Mouse (Mus musculus) embryonic facial prominence, embryonic 11.5 days (tissue): ENCODE results near the gene Inf2. TPM values are rescaled to one million over a fixed set of nuclear protein-coding genes. Genes with fewer than 3 reads are reported as not detected.

Source experiments
- ATAC-seq: fragments of 200-750 bp; cut with Nextera tagmentation; replicated peaks from 2 replicates; pipeline ENCODE4 v1.8.0; 2017; ENCODE audit warnings: low read depth; ENCODE audit not compliant: insufficient number of reproducible peaks, low FRiP score, low TSS enrichment
- DNase-seq: peaks from one replicate; pipeline ENCODE4 v3.0.0-alpha.2; 2015; ENCODE audit warnings: low spot score
- H3K27ac ChIP-seq: fragments of 300-500 bp; sonication (generic); replicated peaks from 2 replicates; pipeline ENCODE4 v1.5.1; 2014; ENCODE audit warnings: mild to moderate bottlenecking, low read depth, low read length, control low read depth
- H3K27me3 ChIP-seq: fragments of 300-500 bp; sonication (generic); 2 replicates; pipeline ENCODE4 v1.6.1; 2014; ENCODE audit warnings: mild to moderate bottlenecking, low read length, moderate library complexity, mixed read lengths; ENCODE audit not compliant: control insufficient read depth, insufficient read depth
- H3K36me3 ChIP-seq: fragments of 300-500 bp; sonication (generic); replicated peaks from 2 replicates; pipeline ENCODE4 v1.6.1; 2014; ENCODE audit warnings: low read depth, mild to moderate bottlenecking, low read length, moderate library complexity, mixed read lengths; ENCODE audit not compliant: control insufficient read depth, insufficient read depth
- H3K4me1 ChIP-seq: fragments of 300-500 bp; sonication (generic); 2 replicates; pipeline ENCODE4 v1.6.1; 2014; ENCODE audit warnings: low read length, mixed read lengths; ENCODE audit not compliant: control insufficient read depth, insufficient read depth
- H3K4me2 ChIP-seq: fragments of 300-500 bp; sonication (generic); 2 replicates; pipeline ENCODE4 v1.6.1; 2014; ENCODE audit warnings: low read depth, mild to moderate bottlenecking, control low read depth, low read length, moderate library complexity
- H3K4me3 ChIP-seq: fragments of 300-500 bp; sonication (generic); 2 replicates; pipeline ENCODE4 v1.5.1; 2014; ENCODE audit warnings: low read depth, low read length, control low read depth
- H3K9ac ChIP-seq: fragments of 300-500 bp; sonication (generic); replicated peaks from 2 replicates; pipeline ENCODE4 v1.6.1; 2014; ENCODE audit warnings: mild to moderate bottlenecking, control low read depth, low read length
- H3K9me3 ChIP-seq: fragments of 300-500 bp; sonication (generic); replicated peaks from 2 replicates; pipeline ENCODE4 v1.6.1; 2016; ENCODE audit warnings: mild to moderate bottlenecking, low read length, inconsistent platforms, mixed read lengths; ENCODE audit not compliant: control insufficient read depth
- WGBS: fragments of 180-500 bp; shearing (Covaris S2); extraction: QIAGEN DNeasy Blood & Tissue Kit; methylation state at CpG from one replicate; pipeline ENCODE4 v1.1.7; 2014; 5-methylcytosine and 5-hydroxymethylcytosine counted together
- polyA plus RNA-seq: library from polyadenylated mRNA; unstranded; fragments of >200 nt; fragmentation: Nextera tagmentation; extraction: Ambion mirVana; gene quantifications from 2 replicates; pipeline ENCODE4 v1.2.1, GENCODE M21; 2014

The Inf2 gene
- polyA plus RNA-seq, 1 experiment from 2014 or later: 1.6 TPM

GRCm38 (mm10) chr12:112599942-112600611 lies 11.5 kb downstream of the Inf2 start:
- Histone ChIP-seq H3K9ac (no peak overlapping the region), H3K27ac (no peak overlapping the region)
- 86% methylated on average over 30 of the region's 30 CpGs for WGBS

DNA sequence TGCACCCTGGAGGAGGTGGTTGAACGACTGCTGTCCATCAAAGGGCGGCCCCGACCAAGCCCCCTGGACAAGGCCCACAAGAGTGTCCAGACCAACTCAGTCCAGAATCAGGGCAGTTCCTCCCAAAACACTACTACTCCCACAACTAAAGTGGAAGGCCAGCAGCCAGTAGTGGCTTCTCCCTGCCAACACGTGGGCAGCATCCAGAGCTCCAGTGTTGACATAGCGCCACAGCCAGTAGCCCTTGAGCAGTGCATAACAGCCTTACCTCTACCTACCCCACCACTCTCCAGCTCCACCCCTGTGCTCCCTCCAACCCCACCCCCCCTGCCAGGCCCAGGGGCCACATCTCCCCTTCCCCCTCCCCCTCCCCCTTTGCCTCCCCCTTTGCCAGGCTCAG lies 15.4 kb downstream of the Inf2 start:
- DNase-seq (no peak), ATAC-seq (no peak)
- no peak overlapping the region for H3K9ac ChIP-seq
- no peaks in the 10 kb centered on the region for H3K36me3 ChIP-seq
- H3K27me3 ChIP-seq: no peaks in the 10 kb centered on the region
- H3K4me1 ChIP-seq: peaks cover 3% of the 10 kb centered on the region; the same call in 1 of the 2 replicates
- no peak overlapping the region for H3K27ac ChIP-seq
- H3K4me2 ChIP-seq: no peak overlapping the region
- no peak overlapping the region for H3K4me3 ChIP-seq
- WGBS: 81% methylated on average over 5 of the region's 5 CpGs
- H3K9me3 ChIP-seq: no peaks in the 10 kb centered on the region

More at GRCm38 (mm10) chr12:112599942-112600611, 11.5 kb downstream of the Inf2 start:
- Histone ChIP-seq H3K9me3 (no peaks in the 10 kb centered on the region), H3K4me3 (no peak overlapping the region), H3K36me3 (no peaks in the 10 kb centered on the region), H3K4me2 (no peak overlapping the region), H3K27me3 (no peaks in the 10 kb centered on the region), H3K4me1 (0 out of 2 replicates have a peak, but pooled peaks cover 2% of the 10 kb centered on the region)
- DNase-seq: no peak
- ATAC-seq: no peak

DNA sequence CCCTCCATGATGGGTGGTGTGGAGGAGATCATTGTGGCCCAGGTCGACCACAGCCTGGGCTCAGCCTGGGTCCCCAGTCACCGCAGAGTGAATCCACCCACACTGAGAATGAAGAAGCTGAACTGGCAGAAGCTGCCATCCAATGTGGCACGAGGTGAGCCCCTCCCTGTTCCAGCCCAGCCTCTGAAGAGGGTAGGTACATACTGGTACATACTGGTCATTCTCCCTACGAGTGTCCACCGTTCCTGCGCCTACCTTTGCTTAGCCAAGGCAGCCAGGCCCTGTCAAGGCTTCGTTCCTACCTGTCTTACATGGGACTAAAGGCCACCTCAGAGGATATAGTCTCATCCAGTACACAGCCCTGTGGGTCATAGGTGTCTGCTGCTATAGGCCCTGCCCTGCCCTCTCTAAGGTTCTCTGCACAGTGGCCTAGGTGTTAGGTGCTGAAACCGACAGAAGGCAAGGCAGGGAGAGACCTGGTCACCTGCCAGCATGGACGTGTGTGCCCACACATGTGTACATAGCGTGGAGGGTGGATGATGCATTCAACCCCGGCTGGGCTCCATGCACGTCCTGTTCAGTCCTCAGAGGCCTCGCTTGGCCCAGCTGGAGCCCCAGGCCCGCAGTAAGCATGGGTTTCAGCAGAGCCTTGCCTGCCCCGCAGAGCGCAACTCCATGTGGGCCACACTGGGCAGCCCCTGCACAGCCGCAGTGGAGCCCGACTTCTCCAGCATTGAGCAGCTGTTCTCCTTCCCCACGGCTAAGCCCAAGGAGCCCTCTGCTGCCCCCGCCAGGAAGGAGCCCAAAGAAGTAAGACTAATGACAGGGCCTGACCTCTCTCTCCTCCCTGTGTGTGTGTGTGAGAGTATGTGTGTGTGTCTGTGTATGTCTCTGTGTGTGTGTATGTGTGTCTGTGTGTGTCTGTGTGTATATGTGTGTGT lies 16.4 kb downstream of the Inf2 start:
- Histone ChIP-seq H3K4me1 (peaks cover 3% of the 10 kb centered on the region; the same call in 1 of the 2 replicates), H3K27me3 (no peaks in the 10 kb centered on the region), H3K4me2 (no peak overlapping the region), H3K4me3 (no peak overlapping the region), H3K36me3 (no peaks in the 10 kb centered on the region), H3K27ac (no peak overlapping the region), H3K9ac (no peak overlapping the region), H3K9me3 (no peaks in the 10 kb centered on the region)
- peak; percentile 54 for DNase-seq
- ATAC-seq: peak; percentile 57; the same call in 1 of the 2 replicates
- 61% methylated on average over 20 of the region's 20 CpGs for WGBS

DNA sequence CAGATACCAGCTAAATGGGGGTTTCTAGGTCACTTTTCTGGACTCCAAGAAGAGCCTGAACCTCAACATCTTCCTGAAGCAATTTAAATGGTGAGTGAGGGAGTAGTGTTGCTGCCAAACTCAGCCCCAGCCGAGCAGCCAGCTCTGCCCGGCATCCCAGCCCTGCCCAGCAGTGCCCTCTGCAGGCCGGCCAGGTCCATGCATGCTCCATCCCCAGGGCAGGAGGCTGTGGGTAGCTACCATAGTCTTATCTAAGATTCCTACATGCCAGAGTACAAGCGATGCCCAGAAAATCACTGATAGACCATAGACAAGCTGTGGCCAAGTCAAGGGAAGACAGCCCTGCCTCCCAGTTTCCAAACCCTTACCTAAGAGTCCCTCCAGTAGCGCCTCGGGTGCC lies 17.2 kb downstream of the Inf2 start:
- peaks cover 3% of the 10 kb centered on the region; the same call in 1 of the 2 replicates for H3K4me1 ChIP-seq
- no peaks in the 10 kb centered on the region for H3K9me3 ChIP-seq
- DNase-seq (peak; percentile 62), ATAC-seq (no peak)
- H3K4me3 ChIP-seq: no peak overlapping the region
- no peaks in the 10 kb centered on the region for H3K27me3 ChIP-seq
- no peak overlapping the region for H3K9ac ChIP-seq
- 47% methylated on average over 6 of the region's 6 CpGs for WGBS
- H3K36me3 ChIP-seq: no peaks in the 10 kb centered on the region
- H3K4me2 ChIP-seq: no peak overlapping the region
- H3K27ac ChIP-seq: no peak overlapping the region

GRCm38 (mm10) chr12:112606998-112607397 lies 18.4 kb downstream of the Inf2 start:
- peaks cover 3% of the 10 kb centered on the region; the same call in 1 of the 2 replicates for H3K4me1 ChIP-seq
- H3K27ac ChIP-seq: no peak overlapping the region
- H3K4me2 ChIP-seq: no peak overlapping the region
- H3K9ac ChIP-seq: no peak overlapping the region
- 76% methylated on average over 6 of the region's 6 CpGs for WGBS
- ATAC-seq: no peak
- H3K36me3 ChIP-seq: no peaks in the 10 kb centered on the region
- no peak for DNase-seq
- H3K9me3 ChIP-seq: no peaks in the 10 kb centered on the region
- H3K4me3 ChIP-seq: no peak overlapping the region
- H3K27me3 ChIP-seq: no peaks in the 10 kb centered on the region

DNA sequence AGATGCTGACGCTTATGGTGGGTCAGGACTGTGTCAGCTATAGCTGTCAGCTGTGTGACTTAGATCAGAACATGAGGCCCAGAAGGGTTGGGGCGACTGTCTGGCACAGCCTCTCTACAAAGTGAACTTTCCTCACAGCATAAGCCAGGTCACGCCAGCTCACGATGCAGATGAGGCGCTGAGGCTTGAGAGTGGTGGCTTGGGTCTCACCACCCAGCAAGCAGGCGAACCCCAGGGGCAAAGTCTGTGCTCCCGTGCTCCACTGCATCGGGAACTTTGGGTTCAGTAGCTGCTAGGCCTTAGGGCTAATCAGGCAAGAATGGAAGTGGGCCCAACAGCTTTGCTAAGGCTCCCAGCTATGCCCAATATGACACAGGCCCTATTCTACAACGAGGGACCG lies 20.4 kb downstream of the Inf2 start:
- no peak overlapping the region for H3K4me2 ChIP-seq
- no peaks in the 10 kb centered on the region for H3K9me3 ChIP-seq
- H3K4me3 ChIP-seq: no peak overlapping the region
- no peaks in the 10 kb centered on the region for H3K36me3 ChIP-seq
- ATAC-seq: no peak
- no peaks in the 10 kb centered on the region for H3K27me3 ChIP-seq
- no peak for DNase-seq
- H3K27ac ChIP-seq: no peak overlapping the region
- peaks cover 3% of the 10 kb centered on the region; the same call in 1 of the 2 replicates for H3K4me1 ChIP-seq
- 86% methylated on average over 10 of the region's 10 CpGs for WGBS
- H3K9ac ChIP-seq: no peak overlapping the region

- 61% methylated on average over 9 of the region's 9 CpGs for WGBS
- no peak overlapping the region for H3K4me3 ChIP-seq
- DNase-seq (no peak), ATAC-seq (no peak)
- peaks cover 12% of the 10 kb centered on the region for H3K27me3 ChIP-seq
- no peaks in the 10 kb centered on the region for H3K36me3 ChIP-seq
- no peak overlapping the region for H3K4me2 ChIP-seq
- no peak overlapping the region for H3K9ac ChIP-seq
- no peaks in the 10 kb centered on the region for H3K4me1 ChIP-seq
- no peaks in the 10 kb centered on the region for H3K9me3 ChIP-seq
- H3K27ac ChIP-seq: no peak overlapping the region
Measured at GRCm38 (mm10) chr12:112616668-112617067, 28.1 kb downstream of the Inf2 start.

GRCm38 (mm10) chr12:112617184-112617583 lies 28.6 kb downstream of the Inf2 start:
- no peak for ATAC-seq
- 89% methylated on average over 11 of the region's 11 CpGs for WGBS

More at GRCm38 (mm10) chr12:112617184-112617583, 28.6 kb downstream of the Inf2 start:
- Histone ChIP-seq H3K27me3 (peaks cover 12% of the 10 kb centered on the region), H3K9me3 (no peaks in the 10 kb centered on the region), H3K36me3 (no peaks in the 10 kb centered on the region), H3K9ac (no peak overlapping the region), H3K4me2 (no peak overlapping the region), H3K4me1 (no peaks in the 10 kb centered on the region), H3K27ac (no peak overlapping the region), H3K4me3 (no peak overlapping the region)
- no peak for DNase-seq
